Mouse (Mus musculus) megakaryocyte, embryonic 14.5 days (primary cell): Measurements from ENCODE around the gene Exoc7.

ENCODE experiments used
- FLI1 ChIP-seq: IDR thresholded peaks from 2 replicates; pipeline ENCODE4 v1.6.1; 2012; ENCODE audit warnings: low read length, inconsistent platforms, mixed read lengths
- GATA1 ChIP-seq: IDR thresholded peaks from 3 replicates; pipeline ENCODE4 v1.6.1; 2012; ENCODE audit warnings: mixed read lengths, low read length, inconsistent platforms, borderline replicate concordance

- TF ChIP-seq GATA1 (no peak), FLI1 (no peak)
Observed at GRCm38 (mm10) chr11:116307019-116307725, at the start of gene Exoc7.
